Mouse (Mus musculus): Measurements from ENCODE around the gene Nxf1. TPM values are rescaled to one million over a fixed set of nuclear protein-coding genes. Genes with fewer than 3 reads are reported as not detected.
A peak's percentile ranks its signal among the peaks of the same experiment; 100 is the strongest.
"Not testable (repeated sequence)": the region's sequence is repeated elsewhere in the genome, so short reads cannot be mapped to it uniquely, and the experiment has no call there.

The Nxf1 gene
- polyA plus RNA-seq, 1 experiment = 142 TPM

GRCm38 (mm10) chr19:8714653-8715481 lies 42.0 kb upstream of the Nxf1 start:
- Histone ChIP-seq H3K4me1 (ENCODE audit: control insufficient read depth, insufficient read depth, low read length) (peaks cover 21% of the 10 kb centered on the region), H3K4me3 (ENCODE audit: insufficient read depth, low read length) (no peak overlapping the region)

GRCm38 (mm10) chr19:8715868-8716766 lies 40.8 kb upstream of the Nxf1 start:
- peaks cover 11% of the 10 kb centered on the region for H3K4me1 ChIP-seq (ENCODE audit: control insufficient read depth, insufficient read depth, low read length)
- no peak overlapping the region for H3K27ac ChIP-seq (ENCODE audit: insufficient read depth, low read depth, low read length)

More at GRCm38 (mm10) chr19:8714653-8715481, 42.0 kb upstream of the Nxf1 start:
- TF ChIP-seq POLR2A (IDR thresholded peaks at IDR 0.05; ENCODE audit: borderline replicate concordance, low read depth, low read length) (no peak), CTCF (IDR thresholded peaks at IDR 0.05; ENCODE audit: low read depth, low read length) (0 out of 2 replicates have a peak, but pooled peaks have one; percentile 5)
- no peak overlapping the region for H3K27ac ChIP-seq (ENCODE audit: insufficient read depth, low read depth, low read length)

GRCm38 (mm10) chr19:8716767-8717475 lies 40.0 kb upstream of the Nxf1 start:
- H3K27ac ChIP-seq (ENCODE audit: insufficient read depth, low read depth, low read length) = no peak overlapping the region

More at GRCm38 (mm10) chr19:8715868-8716766, 40.8 kb upstream of the Nxf1 start:
- no peak for TF ChIP-seq CTCF (IDR thresholded peaks at IDR 0.05; ENCODE audit: low read depth, low read length)
- TF ChIP-seq POLR2A (IDR thresholded peaks at IDR 0.05; ENCODE audit: borderline replicate concordance, low read depth, low read length) = no peak
- no peak overlapping the region for H3K4me3 ChIP-seq (ENCODE audit: insufficient read depth, low read length)

GRCm38 (mm10) chr19:8718357-8718756 lies 38.5 kb upstream of the Nxf1 start:
- Histone ChIP-seq H3K4me3 (ENCODE audit: insufficient read depth, low read length) (no peak overlapping the region), H3K27ac (ENCODE audit: insufficient read depth, low read depth, low read length) (no peak overlapping the region), H3K4me1 (ENCODE audit: control insufficient read depth, insufficient read depth, low read length) (peaks cover 15% of the 10 kb centered on the region)
- no peak for TF ChIP-seq POLR2A (IDR thresholded peaks at IDR 0.05; ENCODE audit: borderline replicate concordance, low read depth, low read length)
- TF ChIP-seq CTCF (IDR thresholded peaks at IDR 0.05; ENCODE audit: low read depth, low read length) = no peak

More at GRCm38 (mm10) chr19:8716767-8717475, 40.0 kb upstream of the Nxf1 start:
- no peak for TF ChIP-seq POLR2A (IDR thresholded peaks at IDR 0.05; ENCODE audit: borderline replicate concordance, low read depth, low read length)
- no peak for TF ChIP-seq CTCF (IDR thresholded peaks at IDR 0.05; ENCODE audit: low read depth, low read length)
- Histone ChIP-seq H3K4me3 (ENCODE audit: insufficient read depth, low read length) (no peak overlapping the region), H3K4me1 (ENCODE audit: control insufficient read depth, insufficient read depth, low read length) (peaks cover 15% of the 10 kb centered on the region)

- H3K4me3 ChIP-seq (ENCODE audit: insufficient read depth, low read length); H3K27ac ChIP-seq (ENCODE audit: insufficient read depth, low read depth, low read length): not testable (repeated sequence)
- H3K4me1 ChIP-seq (ENCODE audit: control insufficient read depth, insufficient read depth, low read length) = peaks cover 15% of the 10 kb centered on the region
These were observed 37.8 kb upstream of the Nxf1 start for GRCm38 (mm10) chr19:8719037-8719436.

GRCm38 (mm10) chr19:8721378-8721777 lies 35.5 kb upstream of the Nxf1 start:
- Histone ChIP-seq H3K27ac (ENCODE audit: insufficient read depth, low read depth, low read length) (peak overlapping the region; percentile 24; the same call in 1 of the 2 replicates), H3K4me3 (ENCODE audit: insufficient read depth, low read length) (no peak overlapping the region), H3K4me1 (ENCODE audit: control insufficient read depth, insufficient read depth, low read length) (peaks cover 9% of the 10 kb centered on the region)
- no peak for TF ChIP-seq CTCF (IDR thresholded peaks at IDR 0.05; ENCODE audit: low read depth, low read length)
- no peak for TF ChIP-seq POLR2A (IDR thresholded peaks at IDR 0.05; ENCODE audit: borderline replicate concordance, low read depth, low read length)

- Histone ChIP-seq H3K27ac (ENCODE audit: insufficient read depth, low read depth, low read length) (peak overlapping the region; percentile 54), H3K4me3 (ENCODE audit: insufficient read depth, low read length) (peak overlapping the region; percentile 53), H3K4me1 (ENCODE audit: control insufficient read depth, insufficient read depth, low read length) (peaks cover 9% of the 10 kb centered on the region)
- TF ChIP-seq CTCF (IDR thresholded peaks at IDR 0.05; ENCODE audit: low read depth, low read length) (no peak), POLR2A (IDR thresholded peaks at IDR 0.05; ENCODE audit: borderline replicate concordance, low read depth, low read length) (no peak)
These were observed 34.9 kb upstream of the Nxf1 start for GRCm38 (mm10) chr19:8722021-8722420.

GRCm38 (mm10) chr19:8722559-8722906 lies 34.3 kb upstream of the Nxf1 start:
- Histone ChIP-seq H3K27ac (ENCODE audit: insufficient read depth, low read depth, low read length) (peak overlapping the region; percentile 92), H3K4me1 (ENCODE audit: control insufficient read depth, insufficient read depth, low read length) (peaks cover 9% of the 10 kb centered on the region), H3K4me3 (ENCODE audit: insufficient read depth, low read length) (peak overlapping the region; percentile 76)
- TF ChIP-seq POLR2A (IDR thresholded peaks at IDR 0.05; ENCODE audit: borderline replicate concordance, low read depth, low read length) = no peak
- no peak for TF ChIP-seq CTCF (IDR thresholded peaks at IDR 0.05; ENCODE audit: low read depth, low read length)

- Histone ChIP-seq H3K4me3 (ENCODE audit: insufficient read depth, low read length) (peak within 1 kb of the TSS; percentile 80), H3K4me1 (ENCODE audit: control insufficient read depth, insufficient read depth, low read length) (peaks cover 9% of the 10 kb centered on the region), H3K27ac (ENCODE audit: insufficient read depth, low read depth, low read length) (peak within 1 kb of the TSS; percentile 92)
- no peak for TF ChIP-seq POLR2A (IDR thresholded peaks at IDR 0.05; ENCODE audit: borderline replicate concordance, low read depth, low read length)
- TF ChIP-seq CTCF (IDR thresholded peaks at IDR 0.05; ENCODE audit: low read depth, low read length) = no peak
These were observed 33.8 kb upstream of the Nxf1 start, which contains the start of gene Slc3a2 for GRCm38 (mm10) chr19:8722907-8723573. Slc3a2 (minus strand) TSS chr19:8723369.

Data from bone marrow macrophage, adult 2 months (primary cell).